Mouse (Mus musculus): ENCODE measurements around the gene Olfr830. TPM values are rescaled to one million over a fixed set of nuclear protein-coding genes. Genes with fewer than 3 reads are reported as not detected.
"Not testable (repeated sequence)": the region's sequence is repeated elsewhere in the genome, so short reads cannot be mapped to it uniquely, and the experiment has no call there.

Olfr830 gene
- total RNA-seq (2017): not detected in 2 replicates

DNA sequence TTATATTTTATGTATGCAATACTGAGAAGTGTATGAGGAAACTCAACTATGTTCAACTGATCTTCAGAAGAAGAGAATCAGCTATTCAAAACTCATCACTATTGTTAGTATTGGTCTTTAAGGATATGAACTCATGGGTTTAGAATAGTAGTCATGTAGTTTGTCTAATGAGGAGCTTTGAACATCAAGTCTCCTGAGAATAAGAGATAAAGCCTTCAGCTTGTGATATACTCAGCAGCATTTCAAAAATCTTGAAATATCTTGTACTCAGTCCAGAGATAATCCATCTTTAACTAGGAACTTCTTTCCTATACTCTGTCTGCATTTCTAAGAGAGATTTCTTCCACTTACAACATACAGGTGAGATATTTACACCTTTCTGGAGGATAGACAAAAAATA lies at the start of gene Olfr830:
Gene Olfr830, plus strand, starts transcription at position 301 of the 400 bp plus-strand sequence.
- ATAC-seq (replicated peaks in 1 of 2; ENCODE audit: insufficient read depth in 1 of 2, low FRiP score in 2 of 2, low TSS enrichment in 1 of 2, low read depth in 1 of 2, poor library complexity in 2 of 2, severe bottlenecking in 2 of 2): no peak

DNA sequence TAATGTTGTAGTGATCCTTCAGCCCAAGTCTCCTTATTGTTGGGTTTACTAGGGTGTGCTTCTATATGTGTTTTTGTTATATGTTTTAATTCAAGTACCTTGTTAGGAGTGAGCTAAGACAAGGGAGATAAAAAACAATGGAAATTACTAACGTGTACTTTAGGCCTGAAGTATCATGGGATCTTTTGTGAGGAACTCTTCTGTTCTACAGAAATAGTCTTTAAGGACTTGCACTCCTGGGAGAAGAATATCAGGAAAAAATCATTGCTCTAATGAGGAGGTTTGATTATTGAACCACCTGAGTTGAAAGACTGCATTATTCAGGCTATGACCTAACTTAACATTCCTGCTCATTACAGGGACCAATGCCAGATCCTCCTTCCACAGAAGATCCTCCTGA lies 19.9 kb upstream of the Olfr830 start, which contains the start of gene Olfr829:
Gene Olfr829, plus strand, starts transcription at position 301 of the 400 bp plus-strand sequence.
- ATAC-seq (replicated peaks in 1 of 2; ENCODE audit: insufficient read depth in 1 of 2, low FRiP score in 2 of 2, low TSS enrichment in 1 of 2, low read depth in 1 of 2, poor library complexity in 2 of 2, severe bottlenecking in 2 of 2): no peak

DNA sequence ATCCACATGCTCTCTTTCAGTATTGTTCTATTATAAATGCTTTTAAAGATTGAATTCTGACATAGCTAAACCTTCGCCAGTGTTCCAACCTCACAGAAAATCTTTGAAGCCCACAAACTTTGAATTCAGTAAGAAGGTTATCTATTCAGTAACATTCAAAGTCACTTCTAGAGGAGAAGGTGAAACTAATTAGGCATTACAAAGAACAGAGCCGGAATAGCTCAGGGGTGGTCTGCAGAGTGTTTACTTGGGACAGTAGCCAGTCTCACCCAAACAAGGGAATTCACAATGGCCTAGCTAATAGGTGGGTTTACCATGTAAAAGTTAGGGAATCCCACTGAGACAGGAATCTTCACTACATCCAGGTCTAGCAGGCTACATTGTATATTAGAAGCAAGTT lies 33.2 kb downstream of the Olfr830 start:
- ATAC-seq (replicated peaks in 1 of 2; ENCODE audit: insufficient read depth in 1 of 2, low FRiP score in 2 of 2, low TSS enrichment in 1 of 2, low read depth in 1 of 2, poor library complexity in 2 of 2, severe bottlenecking in 2 of 2): not testable (repeated sequence)

DNA sequence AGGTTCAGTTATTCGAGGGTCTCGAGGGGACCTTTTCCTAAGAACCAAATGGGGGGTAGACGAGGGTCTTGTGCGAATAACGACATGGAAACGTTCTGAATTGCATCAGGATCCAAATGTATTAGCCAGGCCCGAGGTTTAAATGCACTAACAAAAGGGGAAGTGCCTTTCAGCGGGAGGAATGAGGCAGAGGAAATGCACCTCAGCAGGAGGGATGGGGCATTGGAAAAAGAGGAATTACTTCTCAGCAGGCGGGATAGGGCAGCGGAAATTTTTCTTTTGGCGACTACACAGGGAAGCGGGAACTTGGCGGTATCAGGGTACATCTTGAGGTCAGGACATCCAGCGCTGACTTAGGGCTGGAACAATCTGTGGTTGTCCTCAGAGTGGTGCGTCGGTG lies 53.4 kb downstream of the Olfr830 start:
- not testable (repeated sequence) for ATAC-seq (replicated peaks in 1 of 2; ENCODE audit: insufficient read depth in 1 of 2, low FRiP score in 2 of 2, low TSS enrichment in 1 of 2, low read depth in 1 of 2, poor library complexity in 2 of 2, severe bottlenecking in 2 of 2)

Other genes with a start within 250 kb of the Olfr830 start
- gene Muc16, start 200.2 kb upstream of the Olfr830 start, total RNA-seq (2017): not detected in 2 replicates
- gene Olfr24, start 110.7 kb upstream of the Olfr830 start, total RNA-seq (2017): not detected in 2 replicates
- not detected in 2 replicates for gene Olfr828, start 55.2 kb upstream of the Olfr830 start, total RNA-seq (2017)
- not detected in 2 replicates for gene Olfr829, start 19.8 kb upstream of the Olfr830 start, total RNA-seq (2017)
- not detected in 2 replicates for gene Olfr832, start 62.4 kb downstream of the Olfr830 start, total RNA-seq (2017)
- gene Olfr834, start 113.3 kb downstream of the Olfr830 start, total RNA-seq (2017): not detected in 2 replicates
- not detected in 2 replicates for gene Olfr835, start 158.0 kb downstream of the Olfr830 start, total RNA-seq (2017)
- gene Olfr836, start 245.7 kb downstream of the Olfr830 start, total RNA-seq (2017): not detected in 2 replicates